Mouse (Mus musculus): Measurements from ENCODE around the gene Hist1h1e. TPM values are rescaled to one million over a fixed set of nuclear protein-coding genes. Genes with fewer than 3 reads are reported as not detected.

Hist1h1e gene
- 10 to 100 TPM; 69.3 to 81.5 TPM for total RNA-seq (2021)
- long read RNA-seq = 0 reads

DNA sequence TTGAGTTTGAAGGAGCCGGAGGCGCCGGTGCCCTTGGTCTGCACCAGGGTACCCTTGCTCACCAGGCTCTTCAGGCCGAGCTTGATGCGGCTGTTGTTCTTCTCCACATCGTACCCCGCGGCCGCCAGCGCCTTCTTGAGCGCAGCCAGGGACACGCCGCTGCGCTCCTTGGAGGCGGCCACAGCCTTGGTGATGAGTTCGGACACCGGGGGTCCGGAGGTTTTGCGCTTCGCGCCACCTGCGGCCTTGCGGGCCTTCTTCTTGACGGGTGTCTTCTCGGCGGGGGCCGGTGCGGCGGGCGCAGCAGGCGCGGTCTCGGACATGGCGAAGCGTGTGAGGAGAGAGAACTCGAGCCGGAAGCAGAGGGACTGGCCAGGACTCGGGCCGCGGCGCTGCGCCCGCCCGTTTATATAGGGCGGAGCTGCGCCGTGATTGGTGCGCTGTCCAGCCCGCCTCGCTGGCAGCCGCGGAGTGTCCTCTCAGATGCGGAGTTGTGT is at the start of gene Hist1h1e:
Gene Hist1h1e (minus strand): TSS at position 384 of the 497 bp plus-strand sequence.
- DNase-seq (ENCODE audit: low spot score in 2 of 2) = peak; percentile 86 to 89

DNA sequence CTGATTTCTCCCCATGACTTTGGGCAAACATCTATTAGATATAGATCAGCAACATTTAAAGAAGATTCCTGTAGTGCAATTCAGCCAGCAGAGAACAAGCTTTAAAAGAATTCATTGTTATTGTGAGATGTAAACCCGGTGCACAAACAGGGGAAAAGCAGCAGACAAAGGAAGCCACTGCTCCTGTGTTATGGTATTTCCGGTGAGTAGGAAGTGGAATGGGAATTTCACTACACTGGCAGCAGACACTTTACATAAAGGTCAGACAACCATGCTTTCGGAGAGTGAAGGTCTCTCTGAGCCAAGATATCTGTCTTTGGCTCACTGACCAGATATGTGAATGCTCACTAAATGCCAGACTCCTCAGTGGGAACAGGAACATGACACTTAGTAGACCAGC is 40.2 kb upstream of the Hist1h1e start:
- DNase-seq (ENCODE audit: low spot score in 2 of 2) = no peak

DNA sequence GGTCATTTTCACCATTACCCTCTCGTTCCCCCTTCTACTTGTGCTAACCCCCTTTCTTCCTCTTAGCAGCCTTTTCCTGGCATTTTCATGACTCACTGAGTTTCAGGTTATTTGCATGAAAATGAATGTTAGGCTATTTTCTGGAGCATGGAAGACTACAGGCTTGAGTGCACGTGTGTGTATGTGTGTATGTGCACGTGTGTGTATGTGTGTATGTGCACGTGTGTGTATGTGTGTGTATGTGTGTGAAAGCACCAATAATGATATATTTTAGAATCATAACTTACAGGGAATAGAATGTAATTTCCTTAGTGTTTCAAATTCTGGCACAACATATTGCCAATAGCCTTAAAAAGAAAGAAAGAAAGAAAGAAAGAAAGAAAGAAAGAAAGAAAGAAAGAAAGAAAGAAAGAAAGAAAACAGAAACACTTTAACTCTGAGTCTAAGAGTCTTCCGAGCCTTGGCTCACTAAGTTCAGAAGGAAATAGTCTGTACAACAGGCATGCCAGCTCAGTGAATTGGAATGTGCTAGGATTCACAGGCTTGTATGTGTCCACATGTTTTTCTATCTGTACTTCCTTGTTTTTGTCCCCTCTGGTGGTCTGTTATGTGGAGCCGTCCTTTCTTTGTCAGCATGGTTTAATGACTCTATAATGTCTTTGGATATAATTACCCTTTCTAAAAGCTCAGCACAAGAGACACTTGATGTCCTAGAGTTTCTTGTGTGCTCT is 37.4 kb upstream of the Hist1h1e start:
- no peak for DNase-seq (ENCODE audit: low spot score in 2 of 2)

DNA sequence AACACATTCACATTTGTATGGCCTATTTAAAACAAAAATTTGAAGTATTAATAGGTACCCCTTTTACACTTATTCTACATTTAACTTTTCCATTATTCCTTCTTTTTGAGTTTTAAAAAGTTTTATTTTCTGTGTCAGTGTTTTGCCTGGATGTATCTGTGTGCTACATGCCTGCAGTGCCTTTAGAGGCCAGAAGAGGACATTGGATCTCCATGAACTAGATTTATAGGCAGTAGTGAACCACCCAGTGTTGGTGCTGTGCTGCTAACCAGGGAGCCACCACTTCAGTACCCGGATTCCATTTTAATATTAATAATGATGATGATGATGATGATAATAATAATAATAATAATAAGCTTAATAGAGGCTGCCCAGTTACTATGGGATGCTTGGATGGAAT is 8.3 kb upstream of the Hist1h1e start:
- DNase-seq (ENCODE audit: low spot score in 2 of 2) = no peak

DNA sequence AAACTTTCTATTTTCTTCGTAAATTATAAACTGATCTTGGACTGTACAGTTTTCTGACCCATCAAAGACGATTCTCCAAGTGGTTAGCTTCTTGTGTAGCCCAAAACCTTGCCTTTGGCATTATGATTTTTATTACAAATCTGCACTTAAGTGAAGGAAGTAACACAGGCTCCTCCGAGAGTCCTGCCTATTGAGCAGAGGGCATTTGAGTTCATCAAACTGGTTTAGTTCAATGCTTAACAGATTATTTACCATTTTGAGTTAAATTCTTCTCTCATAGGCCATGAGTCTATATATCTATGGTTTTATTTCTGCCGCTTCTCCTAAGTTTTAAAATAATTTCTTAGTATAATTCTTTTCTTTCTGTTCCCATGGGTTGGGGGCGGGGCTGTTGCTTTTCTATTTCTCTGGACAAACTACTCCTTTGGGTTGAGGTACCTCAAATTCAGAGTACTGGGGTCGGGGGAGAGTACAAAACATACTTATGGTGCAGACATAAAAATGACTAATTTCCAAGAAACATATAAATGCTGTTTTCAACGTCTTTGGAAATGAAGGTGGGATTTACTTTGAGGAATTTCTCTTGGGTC is 598 bp upstream of the Hist1h1e start:
- no peak for DNase-seq (ENCODE audit: low spot score in 2 of 2)

DNA sequence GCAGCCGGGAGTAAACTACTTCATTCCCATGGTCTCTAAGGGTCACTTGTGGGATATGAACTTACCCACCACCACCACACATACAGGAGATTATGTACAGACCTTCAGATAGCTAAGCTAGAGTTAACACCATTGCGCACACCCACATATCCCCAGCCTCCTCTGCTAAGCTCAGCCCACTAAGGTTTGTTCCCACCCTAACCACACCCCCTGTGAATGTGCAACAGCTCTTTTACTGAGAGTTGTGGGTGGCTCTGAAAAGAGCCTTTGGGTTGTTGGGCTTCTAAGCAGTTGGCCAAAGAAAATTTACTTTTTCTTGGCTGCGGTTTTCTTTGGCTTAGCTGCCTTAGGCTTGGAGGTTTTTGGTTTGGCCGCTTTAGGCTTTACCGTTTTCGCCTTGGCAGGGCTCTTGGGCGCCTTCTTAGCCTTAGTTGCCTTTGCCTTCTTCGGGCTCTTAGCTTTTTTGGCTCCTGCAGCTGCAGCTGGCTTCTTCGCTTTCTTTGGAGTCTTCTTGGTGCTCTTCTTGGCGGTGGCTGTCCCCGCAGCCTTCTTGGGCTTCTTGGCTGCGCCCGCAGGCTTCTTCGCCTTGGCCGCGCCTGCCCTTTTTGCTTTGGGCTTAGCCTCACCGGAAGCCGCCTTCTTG is 705 bp downstream of the Hist1h1e start:
- DNase-seq (ENCODE audit: low spot score in 2 of 2) = peak in 1 of 2 experiments; percentile 55

DNA sequence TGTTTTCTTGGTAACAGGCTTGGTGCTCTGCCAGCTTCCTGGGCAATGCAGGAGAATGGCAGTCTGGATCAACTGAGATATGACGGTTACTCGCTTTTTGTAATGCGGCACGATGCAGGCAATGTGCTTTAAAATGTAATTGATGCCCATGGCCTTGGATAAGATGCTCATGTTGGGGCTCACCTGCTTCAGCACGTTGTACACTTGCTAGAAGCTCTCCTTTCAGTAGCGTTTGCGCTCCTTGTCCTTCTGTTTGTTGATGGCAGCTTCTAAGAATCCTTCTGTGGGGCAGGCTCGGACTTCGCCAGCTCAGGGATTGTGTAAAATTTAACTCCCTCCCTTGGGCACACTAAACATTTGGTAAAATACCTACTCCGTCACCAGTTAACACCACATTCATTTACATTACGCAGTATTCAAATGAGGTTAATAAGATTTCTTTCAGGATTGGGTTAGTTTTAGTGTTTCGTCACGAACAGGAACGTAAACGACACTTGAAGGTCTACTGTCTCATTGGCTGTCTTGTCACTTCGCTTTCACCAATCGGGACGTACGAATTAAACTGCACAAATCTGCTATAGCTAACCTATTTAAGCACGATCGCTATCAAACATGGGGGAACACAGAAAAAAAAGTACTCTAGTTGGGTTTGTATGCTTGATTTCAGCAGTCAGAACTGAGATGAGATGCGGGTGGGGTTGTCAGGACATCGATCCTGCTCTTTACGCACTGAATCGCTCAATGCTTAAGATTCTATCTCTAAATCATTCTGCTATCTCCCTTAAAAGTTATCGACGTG is 1.4 kb downstream of the Hist1h1e start, which contains the start of gene Hist1h2be:
Gene Hist1h2be (minus strand): TSS at position 392 of the 799 bp plus-strand sequence.
- DNase-seq (ENCODE audit: low spot score in 2 of 2) = peak; percentile 62 to 71

DNA sequence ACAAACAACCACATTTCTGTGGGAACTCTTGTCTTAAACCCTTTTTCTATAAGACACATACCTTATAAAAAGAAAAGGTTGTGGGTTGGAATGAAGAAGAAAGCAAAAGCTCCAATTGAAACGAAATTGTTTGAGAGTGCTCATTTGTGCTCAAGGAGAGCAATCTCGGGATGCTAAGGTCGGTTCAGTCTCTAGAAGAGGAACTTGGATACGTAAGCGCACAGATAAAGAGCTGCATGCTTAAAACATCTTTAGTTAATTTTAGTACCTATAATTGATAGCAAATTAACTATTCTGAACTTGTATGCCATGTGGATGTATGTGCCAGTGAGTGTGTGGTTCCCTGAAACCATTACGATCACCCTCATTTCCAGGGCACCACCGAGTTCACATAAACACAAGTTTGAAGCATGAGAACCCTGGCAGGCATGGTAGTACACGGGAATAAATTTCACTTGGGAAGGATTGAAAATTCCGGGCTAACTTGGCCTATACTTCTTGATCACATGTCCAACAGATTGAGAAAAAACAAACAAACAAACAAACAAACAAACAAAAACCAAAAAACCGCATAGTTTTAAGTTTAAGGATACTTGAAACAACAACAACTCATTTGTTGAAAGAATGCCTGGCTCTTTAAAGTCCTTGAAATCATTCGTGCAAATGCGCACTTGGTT is 2.2 kb downstream of the Hist1h1e start:
- DNase-seq (ENCODE audit: low spot score in 2 of 2) = no peak

DNA sequence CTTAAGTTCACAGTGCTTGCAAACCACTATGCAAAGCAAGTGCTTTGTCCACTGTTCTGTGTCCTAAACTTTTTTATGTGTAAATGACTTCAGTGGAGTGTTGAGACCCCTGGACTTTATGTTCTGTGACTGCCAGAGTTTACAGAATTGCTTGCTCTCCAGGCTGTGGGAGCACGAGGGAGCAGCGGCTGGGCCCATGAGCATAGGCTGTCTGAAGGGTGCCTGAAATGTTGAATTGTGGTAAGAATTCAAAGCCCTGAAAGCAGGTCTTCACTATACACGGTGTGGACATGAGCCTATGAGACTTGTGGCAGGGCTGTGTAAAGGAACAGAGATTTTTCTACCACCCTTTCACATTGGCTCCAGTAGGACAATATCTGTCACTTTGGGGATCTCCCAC is 10.7 kb downstream of the Hist1h1e start:
- no peak for DNase-seq (ENCODE audit: low spot score in 2 of 2)

DNA sequence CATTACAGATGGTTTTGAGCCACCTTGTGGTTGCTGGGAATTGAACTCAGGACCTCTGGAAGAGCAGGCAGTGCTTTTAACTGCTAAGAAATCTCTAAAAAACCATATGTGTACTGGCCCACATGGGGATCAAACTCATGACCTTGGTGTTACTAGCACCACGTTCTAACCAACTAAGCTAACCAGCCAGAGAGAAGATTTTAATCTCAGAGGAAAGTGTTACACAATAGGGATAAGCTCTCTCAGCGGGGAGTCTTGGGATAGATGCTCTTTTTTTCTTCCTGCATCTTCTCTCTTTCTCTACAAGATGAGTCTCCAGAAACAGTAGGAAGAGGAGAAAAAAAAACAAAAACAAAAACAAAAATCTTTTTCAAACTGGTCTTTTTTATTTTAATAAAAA is 12.0 kb downstream of the Hist1h1e start:
- DNase-seq (ENCODE audit: low spot score in 2 of 2) = no peak

DNA sequence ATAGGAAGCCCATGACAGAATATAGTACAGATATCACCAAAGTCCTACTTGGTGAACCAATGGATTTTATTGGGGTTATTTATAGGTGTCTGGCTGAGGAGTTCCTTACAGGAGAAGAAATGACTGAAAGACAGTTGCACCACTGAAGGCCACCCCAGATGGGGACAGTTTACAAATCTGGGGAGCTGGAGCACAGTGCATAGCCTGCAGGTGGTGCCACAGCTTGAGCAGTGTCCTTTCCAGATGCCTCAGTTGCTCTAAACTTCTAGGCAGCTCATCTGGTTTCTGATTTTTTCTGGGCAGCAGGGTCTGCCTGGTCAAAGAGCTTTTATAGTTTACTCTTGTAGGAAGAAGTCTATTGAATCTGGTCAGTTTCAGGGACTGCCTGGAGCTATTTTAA is 12.5 kb downstream of the Hist1h1e start:
- DNase-seq (ENCODE audit: low spot score in 2 of 2) = no peak

DNA sequence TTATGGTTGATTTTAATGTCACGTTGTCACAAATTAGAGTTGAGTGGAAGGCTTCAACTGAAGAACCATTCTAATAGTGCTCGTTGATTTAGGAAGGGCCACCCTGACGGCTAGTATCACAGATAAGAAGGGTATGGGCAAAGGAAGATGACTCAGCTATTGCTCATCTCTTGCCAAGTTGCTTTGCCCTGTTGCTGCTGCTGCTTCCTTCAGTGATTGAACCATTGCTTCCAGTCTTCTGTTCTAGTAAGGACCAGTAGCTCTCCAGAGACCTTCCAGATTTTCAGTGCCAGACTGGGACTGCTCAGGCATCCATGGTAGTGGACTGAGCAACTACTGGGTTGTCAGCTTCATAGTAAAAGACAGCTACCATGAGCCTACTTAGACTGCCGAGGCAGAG is 13.1 kb downstream of the Hist1h1e start:
- no peak for DNase-seq (ENCODE audit: low spot score in 2 of 2)

DNA sequence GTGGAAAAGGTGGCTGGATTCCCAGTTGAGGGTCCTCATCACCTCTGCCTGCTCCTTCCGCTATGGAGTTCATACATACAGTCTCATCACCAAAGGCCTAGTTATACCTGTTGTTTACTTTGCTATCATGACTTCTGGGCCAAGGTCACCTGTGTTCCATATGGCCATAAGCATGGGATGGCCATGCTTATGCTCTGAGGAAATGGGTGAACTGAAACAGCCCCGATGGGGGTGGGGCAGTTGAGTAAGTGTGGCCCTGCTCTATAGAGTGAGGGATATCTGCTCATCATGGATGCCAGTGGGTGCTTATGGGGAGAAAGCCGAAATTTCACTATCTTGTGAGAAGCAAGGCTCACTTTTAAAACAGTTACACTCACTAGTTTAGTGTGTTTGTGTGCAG is 17.3 kb downstream of the Hist1h1e start:
- no peak for DNase-seq (ENCODE audit: low spot score in 2 of 2)

DNA sequence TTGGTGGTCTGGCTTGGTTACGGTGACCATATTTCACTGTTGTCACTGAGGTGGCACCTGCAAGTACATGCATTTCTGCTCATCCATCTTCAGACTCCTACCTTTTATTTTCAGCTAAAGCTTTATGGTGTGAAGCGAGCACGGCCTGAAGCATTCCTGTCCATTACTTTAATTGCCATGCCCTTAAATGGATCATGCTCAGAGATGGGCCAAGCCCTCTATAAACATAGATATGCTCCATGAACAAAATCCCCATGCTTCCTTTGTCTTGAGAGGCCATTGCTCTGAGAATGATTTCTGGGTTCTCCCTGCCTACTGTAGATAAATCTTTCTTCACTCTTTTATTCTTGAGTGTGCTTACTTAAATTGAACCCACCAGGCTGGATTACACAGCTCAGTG is 17.9 kb downstream of the Hist1h1e start:
- no peak for DNase-seq (ENCODE audit: low spot score in 2 of 2)

DNA sequence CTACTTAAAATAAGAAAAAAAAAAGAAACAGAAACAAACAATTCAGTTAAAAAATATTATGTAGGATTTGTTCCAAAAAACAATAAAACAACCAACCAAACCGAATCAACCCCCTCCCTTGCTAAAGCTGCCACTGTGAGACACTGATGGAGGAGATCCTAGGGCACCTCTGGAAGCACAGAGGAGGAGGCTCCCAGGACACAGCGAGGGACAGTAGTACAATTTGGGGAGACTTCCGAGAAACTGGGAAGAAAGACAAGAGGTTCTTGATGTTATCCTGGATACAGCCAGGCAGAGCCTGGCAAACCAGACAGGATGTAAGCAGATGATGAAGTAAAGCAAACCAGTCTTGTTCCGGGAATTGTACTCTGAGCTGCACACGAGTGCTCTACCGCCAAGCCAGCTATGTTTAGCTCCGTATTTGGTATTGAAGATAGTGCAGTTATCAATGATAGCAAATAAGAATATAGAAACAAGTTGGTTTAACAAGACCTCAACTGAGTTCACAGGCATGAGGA is 19.1 kb downstream of the Hist1h1e start:
- no peak for DNase-seq (ENCODE audit: low spot score in 2 of 2)

DNA sequence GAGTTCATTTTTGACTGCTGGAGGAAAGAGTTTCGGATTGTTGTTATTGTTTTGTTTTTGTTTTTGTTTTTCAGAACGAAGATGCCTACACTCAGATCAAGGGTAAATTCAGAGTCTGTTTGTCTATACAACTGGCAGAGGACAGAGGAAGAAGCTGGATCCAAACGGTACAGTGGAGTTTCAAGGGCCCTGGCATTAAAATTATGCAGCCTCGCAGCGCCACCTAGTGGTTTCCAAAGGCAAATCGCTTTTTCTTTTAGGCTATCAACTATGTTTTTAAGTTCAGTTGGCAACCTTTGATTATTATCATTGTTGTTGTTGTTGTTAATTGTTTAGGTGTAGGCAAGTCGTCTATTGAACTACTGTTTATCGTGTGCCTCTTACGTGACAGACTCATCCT is 24.4 kb downstream of the Hist1h1e start:
- DNase-seq (ENCODE audit: low spot score in 2 of 2) = peak; percentile 82 to 86

DNA sequence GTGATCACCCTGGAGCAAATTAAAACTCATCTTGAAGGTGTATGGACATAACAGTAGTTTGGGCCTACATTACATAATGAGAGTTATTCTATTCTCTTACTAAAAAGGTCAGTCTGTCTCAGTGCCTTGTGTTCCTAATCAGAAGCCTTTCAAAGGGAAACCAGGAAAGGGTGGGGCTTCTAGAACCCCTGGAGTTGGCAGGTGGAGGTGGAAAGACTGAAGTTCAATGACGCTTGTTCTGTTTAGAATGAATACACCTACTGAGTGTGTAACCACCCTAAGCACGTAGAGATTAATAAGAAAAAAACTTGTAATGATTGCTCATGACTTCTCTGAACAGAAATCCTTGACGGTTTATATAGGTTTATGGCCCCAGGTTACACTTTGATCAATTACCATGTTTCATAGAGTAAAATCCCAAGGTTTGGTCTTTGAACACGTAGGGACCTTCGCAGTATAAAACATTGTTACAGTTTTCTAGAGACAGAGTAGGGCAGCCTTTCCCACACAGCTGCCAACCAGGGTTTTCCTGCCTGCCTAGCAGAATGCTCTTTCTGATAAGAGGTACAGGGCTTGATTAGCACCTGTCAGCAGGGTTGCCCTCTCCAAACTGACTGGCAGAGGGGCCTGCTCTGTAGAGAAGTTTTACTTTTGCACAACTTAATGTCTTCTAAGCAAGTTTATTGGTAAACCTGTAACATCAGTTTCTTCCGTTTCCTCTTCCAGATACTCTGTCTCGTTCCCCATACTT is 26.6 kb downstream of the Hist1h1e start:
- DNase-seq (ENCODE audit: low spot score in 2 of 2) = no peak

DNA sequence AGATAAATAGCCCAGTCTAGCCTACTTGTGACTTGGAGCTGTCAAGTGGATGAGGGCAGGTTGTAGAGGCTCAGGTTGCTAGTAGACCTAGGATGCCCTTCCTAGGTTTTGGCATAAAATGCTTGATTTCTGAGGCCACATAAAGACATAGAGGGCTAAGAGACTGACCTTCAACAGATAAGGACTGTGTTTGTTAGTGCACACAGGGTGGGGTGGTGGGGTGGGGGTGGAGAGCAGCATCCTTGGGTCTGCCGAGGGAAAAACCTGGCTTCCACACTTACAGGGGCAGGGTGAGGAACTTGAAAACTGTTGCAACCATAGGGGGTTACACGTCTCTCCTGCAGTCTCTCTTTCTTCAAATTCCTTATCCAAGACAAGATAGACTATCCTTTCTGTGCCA is 27.2 kb downstream of the Hist1h1e start:
- DNase-seq (ENCODE audit: low spot score in 2 of 2) = no peak

DNA sequence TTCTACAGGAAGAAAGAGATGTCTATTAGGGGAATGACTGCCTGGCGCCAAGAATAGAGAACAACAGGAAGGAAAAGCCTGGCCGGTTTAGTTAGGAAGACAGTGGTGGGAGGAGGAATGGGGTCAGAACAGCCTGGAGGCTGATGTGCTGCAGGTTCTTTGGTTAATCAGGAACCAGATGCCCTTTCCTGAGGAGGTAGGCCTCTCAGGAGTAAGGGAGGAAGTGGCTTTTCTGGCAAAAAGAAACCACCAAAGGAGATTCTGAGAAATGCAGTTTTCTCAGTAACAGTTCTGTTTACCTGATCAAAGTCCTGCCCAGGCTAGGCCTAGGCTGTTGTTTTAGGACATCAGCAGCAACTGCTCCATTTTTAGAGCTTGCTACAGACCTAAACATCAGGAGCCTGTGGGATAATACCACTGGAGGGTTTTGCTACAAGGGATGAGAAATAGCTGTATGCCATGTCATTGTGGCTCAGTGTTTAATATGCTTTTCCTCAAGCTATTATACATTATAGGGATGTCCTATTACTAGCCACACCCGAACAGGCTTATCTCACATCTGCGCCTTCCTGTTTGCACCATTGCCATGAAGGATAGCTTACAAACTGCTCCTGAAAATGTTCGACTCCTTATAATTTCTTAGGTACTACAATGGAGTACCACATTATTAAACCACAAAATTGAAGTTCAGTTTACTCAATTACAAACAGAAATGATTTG is 29.1 kb downstream of the Hist1h1e start:
- no peak for DNase-seq (ENCODE audit: low spot score in 2 of 2)

Measured in layer of hippocampus, postnatal 10 days (tissue).